18 mouse cellular contexts compared by ENCODE assay signal in the genomic region with DNA sequence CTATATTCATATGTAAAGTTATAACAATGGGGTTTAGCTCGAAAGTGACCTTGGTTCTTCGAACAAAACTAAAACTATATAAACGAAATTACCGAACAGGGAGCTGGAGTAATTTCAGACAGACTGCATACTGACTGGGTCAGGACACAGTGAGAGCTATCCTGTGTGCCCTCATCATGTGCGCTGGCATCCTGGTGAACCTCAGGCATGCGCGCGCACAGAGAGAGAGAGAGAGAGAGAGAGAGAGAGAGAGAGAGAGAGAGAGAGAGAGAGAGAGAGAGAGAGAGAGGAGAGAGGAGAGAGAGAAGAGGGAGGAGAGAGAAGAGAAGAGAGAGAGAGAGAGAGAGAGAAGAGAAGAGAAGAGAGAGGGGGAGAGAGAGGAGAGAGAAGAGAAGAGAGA. TPM values are rescaled to one million over a fixed set of nuclear protein-coding genes. Genes with fewer than 3 reads are reported as not detected.
DNase-seq lines count a peak whose midpoint lies in the region; ATAC-seq and TF ChIP-seq lines count a peak whose summit lies in the region.
"Had no signal": no experiment of that assay in that cellular context is flagged by ENCODE, and none has a peak within 500 bp of the region (broad histone marks: within the 10 kb centered on the region; RNA-seq: fewer than 3 reads in every experiment).

No protein-coding gene starts in this region.

- H3K36me3 ChIP-seq in lung, embryonic 14.5 days (ENCODE audit: insufficient read depth), result no peaks in the 10 kb centered on the region
- no peaks in the 10 kb centered on the region for H3K36me3 ChIP-seq in thymus, adult 2 months (ENCODE audit: control insufficient read depth, insufficient read depth, low read length)
- no peaks in the 10 kb centered on the region for H3K36me3 ChIP-seq in intestine, postnatal 0 days (ENCODE audit: control insufficient read depth, insufficient read depth)
- H3K36me3 ChIP-seq: embryonic facial prominence, embryonic 12.5 days; forebrain, embryonic 15.5 days; heart, embryonic 13.5 days; hindbrain, embryonic 15.5 days had no signal

- no peaks in the 10 kb centered on the region for H3K9me3 ChIP-seq in lung, embryonic 14.5 days (ENCODE audit: low read depth, low read length)
- no peaks in the 10 kb centered on the region for H3K9me3 ChIP-seq in intestine, postnatal 0 days (ENCODE audit: control insufficient read depth)
- H3K9me3 ChIP-seq: embryonic facial prominence, embryonic 12.5 days; forebrain, embryonic 15.5 days; heart, embryonic 13.5 days; hindbrain, embryonic 15.5 days had no signal

- peak overlapping the region; percentile 51 for H3K4me2 ChIP-seq in lung, embryonic 14.5 days
- H3K4me2 ChIP-seq in intestine, postnatal 0 days (replicated peaks; ENCODE audit: low read depth), result no peak overlapping the region
- H3K4me2 ChIP-seq: embryonic facial prominence, embryonic 12.5 days; forebrain, embryonic 15.5 days had no signal

- H3K27ac ChIP-seq in lung, embryonic 14.5 days (ENCODE audit: low read depth), result no peak overlapping the region
- H3K27ac ChIP-seq in thymus, adult 2 months (ENCODE audit: control insufficient read depth, insufficient read depth, low read length), result peak overlapping the region; percentile 24; the same call in 1 of the 2 replicates
- H3K27ac ChIP-seq in intestine, postnatal 0 days (ENCODE audit: low read depth, low read length), result no peak overlapping the region
- H3K27ac ChIP-seq: embryonic facial prominence, embryonic 12.5 days; forebrain, embryonic 15.5 days; gastrocnemius, adult 2 months; heart, embryonic 13.5 days; hindbrain, embryonic 15.5 days had no signal

- no peak overlapping the region for H3K9ac ChIP-seq in lung, embryonic 14.5 days
- no peak overlapping the region for H3K9ac ChIP-seq in intestine, postnatal 0 days (ENCODE audit: low read depth, low read length)
- H3K9ac ChIP-seq: embryonic facial prominence, embryonic 12.5 days; forebrain, embryonic 15.5 days; heart, embryonic 13.5 days; hindbrain, embryonic 15.5 days had no signal

- no peak for DNase-seq in lung, embryonic 14.5 days
- DNase-seq in lung, adult 2 months, result no peak
- peak; percentile 42 for DNase-seq in thymus, adult 2 months
- peak; percentile 47 for DNase-seq in thymus, postnatal 25 days
- no peak for DNase-seq in cerebellum, adult 9-10 months
- no peak for DNase-seq in cerebellum, adult 9-11 months

- no peaks in the 10 kb centered on the region for H3K27me3 ChIP-seq in lung, embryonic 14.5 days (ENCODE audit: insufficient read depth, low read length)
- no peaks in the 10 kb centered on the region for H3K27me3 ChIP-seq in thymus, adult 2 months (ENCODE audit: control insufficient read depth, insufficient read depth, low read length)
- no peaks in the 10 kb centered on the region for H3K27me3 ChIP-seq in intestine, postnatal 0 days (replicated peaks; ENCODE audit: control insufficient read depth, insufficient read depth, low read length)
- H3K27me3 ChIP-seq: embryonic facial prominence, embryonic 12.5 days; forebrain, embryonic 15.5 days; heart, embryonic 13.5 days; hindbrain, embryonic 15.5 days had no signal

- 71% methylated on average over 8 of the region's 8 CpGs for WGBS in lung, embryonic 14.5 days
- 64% methylated on average over 8 of the region's 8 CpGs for WGBS in lung, adult 2 months
- 58% methylated on average over 8 of the region's 8 CpGs for WGBS in thymus, adult 2 months
- WGBS in intestine, postnatal 0 days, result 86% methylated on average over 8 of the region's 8 CpGs

- H3K4me3 ChIP-seq in lung, embryonic 14.5 days (ENCODE audit: low read depth, low read length), result no peak overlapping the region
- no peak overlapping the region for H3K4me3 ChIP-seq in lung, adult 2 months (replicated peaks; ENCODE audit: extremely low read depth, low read depth, low read length)
- peak overlapping the region; percentile 26 for H3K4me3 ChIP-seq in thymus, adult 2 months (ENCODE audit: control insufficient read depth, insufficient read depth, low read length)
- H3K4me3 ChIP-seq in intestine, postnatal 0 days (ENCODE audit: low read depth, low read length), result no peak overlapping the region
- H3K4me3 ChIP-seq: embryonic facial prominence, embryonic 12.5 days; forebrain, embryonic 15.5 days; gastrocnemius, adult 2 months; heart, embryonic 13.5 days; hindbrain, embryonic 15.5 days had no signal

- TF ChIP-seq CTCF in lung, embryonic 14.5 days (IDR thresholded peaks at IDR 0.05; ENCODE audit: low read depth), result no peak
- TF ChIP-seq CTCF in lung, adult 2 months (IDR thresholded peaks at IDR 0.05; ENCODE audit: insufficient read depth, low read length), result no peak
- TF ChIP-seq CTCF in thymus, adult 2 months (IDR thresholded peaks at IDR 0.05; ENCODE audit: borderline replicate concordance, control insufficient read depth, extremely low read depth, insufficient read depth, low read length, poor library complexity), result no peak
- no peak for TF ChIP-seq CTCF in intestine, postnatal 0 days (IDR thresholded peaks at IDR 0.05; ENCODE audit: low read depth)

- no peak for ATAC-seq in lung, embryonic 14.5 days (ENCODE audit: insufficient read depth)
- ATAC-seq in intestine, postnatal 0 days, result no peak

- no peak for TF ChIP-seq POLR2A in lung, adult 2 months (IDR thresholded peaks at IDR 0.05; ENCODE audit: borderline replicate concordance, extremely low read depth, low read depth, low read length)
- TF ChIP-seq POLR2A in thymus, adult 2 months (IDR thresholded peaks at IDR 0.05; ENCODE audit: control insufficient read depth, extremely low read depth, insufficient read depth, low read length, poor library complexity), result no peak

- no peaks in the 10 kb centered on the region for H3K4me1 ChIP-seq in lung, embryonic 14.5 days (ENCODE audit: insufficient read depth)
- no peaks in the 10 kb centered on the region for H3K4me1 ChIP-seq in lung, adult 2 months (ENCODE audit: control insufficient read depth, insufficient read depth, low read length)
- peaks cover 5% of the 10 kb centered on the region; the same call in 1 of the 2 replicates for H3K4me1 ChIP-seq in thymus, adult 2 months (replicated peaks; ENCODE audit: control insufficient read depth, insufficient read depth, low read length)
- no peaks in the 10 kb centered on the region for H3K4me1 ChIP-seq in intestine, postnatal 0 days (replicated peaks; ENCODE audit: control insufficient read depth, insufficient read depth, low read length)
- H3K4me1 ChIP-seq: embryonic facial prominence, embryonic 12.5 days; forebrain, embryonic 15.5 days; heart, embryonic 13.5 days; hindbrain, embryonic 15.5 days had no signal

RNA-seq across cellular contexts. Expression of a gene that starts 3.9 kb away (rescaled TPM):
- 0.13 TPM in 1 of 2 replicates, not detected in the other for polyA plus RNA-seq in lung, embryonic 14.5 days (2014; fragmentation: Nextera tagmentation; extraction: Ambion mirVana)
- polyA plus RNA-seq in lung, adult 2 months (2012; rRNA removed), result not detected in 2 replicates
- not detected in 2 replicates for polyA plus RNA-seq in thymus, adult 2 months (2012; rRNA removed)
- polyA plus RNA-seq in intestine, postnatal 0 days (2015; fragmentation: Nextera tagmentation; extraction: Ambion mirVana), result 0.08 TPM in 1 of 2 replicates, not detected in the other
- polyA plus RNA-seq: activated CD4-positive, CD25-positive, alpha-beta regulatory T cell, adult 4 months; cortical plate, adult 2 months; embryonic facial prominence, embryonic 12.5 days; forebrain, embryonic 11.5 days; forebrain, embryonic 15.5 days; frontal cortex, adult 2 months; heart, embryonic 13.5 days; heart, postnatal 0 days; hindbrain, embryonic 11.5 days; hindbrain, embryonic 15.5 days had no signal

RNA-seq across cellular contexts. Expression of a gene that starts 28.1 kb away (rescaled TPM):
- not detected in 2 replicates for polyA plus RNA-seq in lung, embryonic 14.5 days (2014; fragmentation: Nextera tagmentation; extraction: Ambion mirVana)
- polyA plus RNA-seq in lung, adult 2 months (2012; rRNA removed), result 0.06 and 0.15 TPM in 2 replicates
- polyA plus RNA-seq in thymus, adult 2 months (2012; rRNA removed), result 0.19 and 0.77 TPM in 2 replicates
- polyA plus RNA-seq in intestine, postnatal 0 days (2015; fragmentation: Nextera tagmentation; extraction: Ambion mirVana), result 0.82 and 0.98 TPM in 2 replicates
- polyA plus RNA-seq: activated CD4-positive, CD25-positive, alpha-beta regulatory T cell, adult 4 months; cortical plate, adult 2 months; embryonic facial prominence, embryonic 12.5 days; forebrain, embryonic 11.5 days; forebrain, embryonic 15.5 days; heart, embryonic 13.5 days; heart, postnatal 0 days; hindbrain, embryonic 11.5 days; hindbrain, embryonic 15.5 days had no signal

Comparison
In these comparisons a context has a peak if more than half of its experiments do, and no peak if none do; other contexts are left out.
1. DNase-seq: peak in thymus, adult 2 months (single experiment) and thymus, postnatal 25 days (single experiment); none in lung, embryonic 14.5 days (single experiment), lung, adult 2 months (single experiment), cerebellum, adult 9-10 months (single experiment) and cerebellum, adult 9-11 months (single experiment).